In the genomic region with DNA sequence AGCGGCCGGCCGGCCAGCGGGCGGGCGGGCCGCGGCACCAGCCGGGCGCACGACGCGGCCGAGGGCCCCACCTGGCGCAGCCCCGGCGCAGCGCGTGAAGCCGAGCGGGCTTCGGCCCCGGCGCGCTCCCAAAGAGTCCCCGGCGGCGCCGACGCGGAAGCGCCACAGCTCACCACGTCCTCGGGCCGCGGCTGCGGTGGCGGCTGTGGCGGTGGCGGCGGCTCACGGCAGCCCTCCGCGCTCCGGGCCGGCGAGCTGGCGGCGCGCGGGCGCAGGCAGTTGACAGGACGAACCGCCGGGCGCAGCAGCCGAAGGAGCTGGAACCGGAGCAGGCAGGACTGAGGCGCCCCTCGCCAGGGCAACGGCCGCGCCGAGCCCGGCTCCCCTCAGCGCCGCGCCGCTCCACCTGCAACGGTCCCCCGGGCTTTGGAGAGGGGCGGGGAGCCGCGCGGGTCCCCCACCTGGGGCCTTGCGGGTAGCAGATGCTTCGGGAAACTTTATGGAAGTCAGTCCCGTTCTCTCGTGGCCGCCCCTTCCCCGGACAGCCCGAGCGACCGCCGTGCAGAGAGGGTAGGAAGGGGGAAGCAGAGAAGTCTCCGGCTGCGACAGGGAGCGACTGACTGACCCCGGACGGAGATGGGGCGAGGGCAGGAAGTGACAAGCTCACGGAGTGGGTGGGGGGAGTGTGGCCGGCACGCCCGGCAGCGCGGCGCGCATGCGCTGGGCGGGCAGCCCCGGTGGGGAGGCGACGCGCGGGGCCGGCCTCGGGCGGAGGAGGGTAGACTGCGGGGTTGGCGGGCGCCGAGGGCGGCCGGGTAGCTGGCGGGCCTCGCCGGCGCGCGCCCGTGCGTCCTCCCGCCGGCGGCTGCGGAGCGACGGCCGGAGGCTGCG, we compare ENCODE assay signal across 8 mouse cellular contexts.
DNase-seq lines count a peak whose midpoint lies in the region; ATAC-seq and TF ChIP-seq lines count a peak whose summit lies in the region.

No protein-coding gene starts in this region.

- DNase-seq in CD8-positive naive resting alpha-beta T cell, adult 2 months (ENCODE audit: low read depth in 2 of 2, low spot score in 2 of 2) = peak; percentile 75 to 77
- DNase-seq in c-Kit-positive CD71-negative TER-119-negative erythroid progenitor cells, embryonic 14.5 days (ENCODE audit: low read depth) = peak; percentile 63
- peak; percentile 92 for DNase-seq in forebrain, embryonic 11.5 days (ENCODE audit: low spot score)
- DNase-seq in heart, postnatal 0 days (ENCODE audit: low spot score) = peak; percentile 94
- peak; percentile 88 to 93 for DNase-seq in kidney, postnatal 4 days

- H3K9me3 ChIP-seq in forebrain, embryonic 11.5 days (ENCODE audit: control insufficient read depth, low read length) = no peaks in the 10 kb centered on the region
- no peaks in the 10 kb centered on the region for H3K9me3 ChIP-seq in heart, postnatal 0 days (replicated peaks; ENCODE audit: control insufficient read depth, low read length)
- H3K9me3 ChIP-seq in liver, embryonic 16.5 days (replicated peaks; ENCODE audit: control insufficient read depth, low read length) = no peaks in the 10 kb centered on the region
- H3K9me3 ChIP-seq in neural tube, embryonic 13.5 days = no peaks in the 10 kb centered on the region

- peak overlapping the region; percentile 80 for H3K9ac ChIP-seq in forebrain, embryonic 11.5 days (ENCODE audit: low read length)
- peak overlapping the region; percentile 88 for H3K9ac ChIP-seq in heart, postnatal 0 days (replicated peaks; ENCODE audit: low read depth, low read length)
- H3K9ac ChIP-seq in liver, embryonic 16.5 days (ENCODE audit: low read depth, low read length) = peak overlapping the region; percentile 95
- peak overlapping the region; percentile 84 for H3K9ac ChIP-seq in neural tube, embryonic 13.5 days

- no peak for TF ChIP-seq CTCF in heart, postnatal 0 days (IDR thresholded peaks at IDR 0.05; ENCODE audit: low read depth)
- TF ChIP-seq CTCF in testis, adult 2 months (IDR thresholded peaks at IDR 0.05; ENCODE audit: control insufficient read depth, insufficient read depth, insufficient replicate concordance, low read depth, low read length) = no peak

- under 1% methylated on average over 113 of the region's 131 CpGs for WGBS in forebrain, embryonic 11.5 days
- WGBS in heart, postnatal 0 days = under 1% methylated on average over 94 of the region's 131 CpGs
- under 1% methylated on average over 109 of the region's 131 CpGs for WGBS in liver, embryonic 16.5 days (ENCODE audit: insufficient replicate concordance)
- WGBS in neural tube, embryonic 13.5 days = under 1% methylated on average over 128 of the region's 131 CpGs

- peaks cover 4% of the 10 kb centered on the region; the same call in 1 of the 2 replicates for H3K27me3 ChIP-seq in forebrain, embryonic 11.5 days (ENCODE audit: control insufficient read depth, insufficient read depth, low read length)
- no peaks in the 10 kb centered on the region for H3K27me3 ChIP-seq in heart, postnatal 0 days (ENCODE audit: control insufficient read depth, insufficient read depth, low read length)
- no peaks in the 10 kb centered on the region for H3K27me3 ChIP-seq in liver, embryonic 16.5 days (ENCODE audit: control insufficient read depth, insufficient read depth, low read depth, low read length)
- H3K27me3 ChIP-seq in neural tube, embryonic 13.5 days = peaks cover 8% of the 10 kb centered on the region; the same call in 1 of the 2 replicates
- no peaks in the 10 kb centered on the region for H3K27me3 ChIP-seq in testis, adult 2 months (ENCODE audit: control insufficient read depth, insufficient read depth, low read length)

- peak; percentile 88 for TF ChIP-seq POLR2A in testis, adult 2 months (IDR thresholded peaks at IDR 0.05; ENCODE audit: control insufficient read depth, low read depth, low read length)

- H3K4me3 ChIP-seq in forebrain, embryonic 11.5 days (ENCODE audit: low read depth, low read length) = peak overlapping the region; percentile 87
- H3K4me3 ChIP-seq in heart, postnatal 0 days (ENCODE audit: low read depth, low read length) = peak overlapping the region; percentile 96
- H3K4me3 ChIP-seq in liver, embryonic 16.5 days (ENCODE audit: low read depth, low read length) = peak overlapping the region; percentile 97
- H3K4me3 ChIP-seq in neural tube, embryonic 13.5 days = peak overlapping the region; percentile 95
- peak overlapping the region; percentile 99 for H3K4me3 ChIP-seq in testis, adult 2 months (ENCODE audit: control insufficient read depth, low read depth, low read length)

- no peaks in the 10 kb centered on the region for H3K36me3 ChIP-seq in forebrain, embryonic 11.5 days (ENCODE audit: control insufficient read depth, insufficient read depth, low read length)
- H3K36me3 ChIP-seq in heart, postnatal 0 days (replicated peaks; ENCODE audit: control insufficient read depth, insufficient read depth, low read length) = peaks cover 12% of the 10 kb centered on the region
- H3K36me3 ChIP-seq in liver, embryonic 16.5 days (ENCODE audit: control insufficient read depth, insufficient read depth) = peaks cover 11% of the 10 kb centered on the region
- peaks cover 7% of the 10 kb centered on the region; the same call in 1 of the 2 replicates for H3K36me3 ChIP-seq in neural tube, embryonic 13.5 days
- peaks cover 4% of the 10 kb centered on the region for H3K36me3 ChIP-seq in testis, adult 2 months (ENCODE audit: control insufficient read depth, insufficient read depth, low read length)

- peak overlapping the region; percentile 84 for H3K4me2 ChIP-seq in forebrain, embryonic 11.5 days (ENCODE audit: low read depth, low read length, severe bottlenecking)
- H3K4me2 ChIP-seq in heart, postnatal 0 days (ENCODE audit: low read depth, low read length) = peak overlapping the region; percentile 94
- peak overlapping the region; percentile 96 for H3K4me2 ChIP-seq in liver, embryonic 16.5 days (ENCODE audit: low read depth, low read length)
- peak overlapping the region; percentile 95 for H3K4me2 ChIP-seq in neural tube, embryonic 13.5 days

- ATAC-seq in forebrain, embryonic 11.5 days (replicated peaks; ENCODE audit: low FRiP score) = peak; percentile 96
- peak; percentile 96 for ATAC-seq in heart, postnatal 0 days (ENCODE audit: insufficient read depth, low read depth)
- ATAC-seq in liver, embryonic 16.5 days (ENCODE audit: low read depth) = peak; percentile 93
- ATAC-seq in neural tube, embryonic 13.5 days (ENCODE audit: low read depth) = peak; percentile 97

- TF ChIP-seq EP300 in heart, postnatal 0 days (IDR thresholded peaks at IDR 0.05; ENCODE audit: low read depth) = no peak

- H3K27ac ChIP-seq in forebrain, embryonic 11.5 days (ENCODE audit: low read depth, low read length) = peak overlapping the region; percentile 76
- peak overlapping the region; percentile 96 for H3K27ac ChIP-seq in heart, postnatal 0 days (ENCODE audit: low read depth)
- peak overlapping the region; percentile 91 for H3K27ac ChIP-seq in liver, embryonic 16.5 days (ENCODE audit: low read length)
- peak overlapping the region; percentile 90 for H3K27ac ChIP-seq in neural tube, embryonic 13.5 days (replicated peaks)
- H3K27ac ChIP-seq in testis, adult 2 months (ENCODE audit: control insufficient read depth, insufficient read depth, low read depth, low read length) = peak overlapping the region; percentile 99

- 0 out of 2 replicates have a peak, but pooled peaks cover 2% of the 10 kb centered on the region for H3K4me1 ChIP-seq in forebrain, embryonic 11.5 days (replicated peaks; ENCODE audit: control insufficient read depth, insufficient read depth, low read length)
- H3K4me1 ChIP-seq in heart, postnatal 0 days (ENCODE audit: control insufficient read depth, insufficient read depth) = peaks cover 5% of the 10 kb centered on the region; the same call in 1 of the 2 replicates
- peaks cover 25% of the 10 kb centered on the region for H3K4me1 ChIP-seq in liver, embryonic 16.5 days (ENCODE audit: control insufficient read depth, low read depth, low read length)
- peaks cover 11% of the 10 kb centered on the region for H3K4me1 ChIP-seq in neural tube, embryonic 13.5 days (replicated peaks)
- H3K4me1 ChIP-seq in testis, adult 2 months (ENCODE audit: control insufficient read depth, insufficient read depth, low read length) = peaks cover 7% of the 10 kb centered on the region

Comparison
In these comparisons a context has a peak if more than half of its experiments do, and no peak if none do; other contexts are left out.
1. Peak in every context shown above with its lines: DNase-seq, ATAC-seq, H3K4me3 ChIP-seq and H3K27ac ChIP-seq.